Mouse (Mus musculus) MEL (cell line): ENCODE measurements around the gene Macrod2. TPM values are rescaled to one million over a fixed set of nuclear protein-coding genes. Genes with fewer than 3 reads are reported as not detected.

Experiments used
- DNase-seq: peaks from one replicate; pipeline ENCODE4 v3.0.0; 2011; ENCODE audit warnings: low read depth, low spot score
- H3K27ac ChIP-seq: 2 replicates; pipeline ENCODE4 v1.5.1; 2012; ENCODE audit warnings: low read depth, mild to moderate bottlenecking, control low read depth, low read length, moderate library complexity; ENCODE audit not compliant: control insufficient read depth
- H3K27me3 ChIP-seq, 2 experiments: fragments of 150-350 bp in 1 of 2; sonication (generic) in 1 of 2; 2 replicates each; pipeline ENCODE4 v1.6.1; 2012; ENCODE audit warnings: low read length in 2 of 2, mild to moderate bottlenecking in 2 of 2, improper control_type of control experiment in 1 of 2, moderate library complexity in 1 of 2; ENCODE audit not compliant: insufficient read depth in 2 of 2, control insufficient read depth in 1 of 2
- H3K36me3 ChIP-seq, 2 experiments: 2 replicates each; pipeline ENCODE4 v1.6.1; 2012 to 2014; ENCODE audit warnings: low read length in 2 of 2, improper control_type of control experiment in 1 of 2, inconsistent platforms in 1 of 2, mild to moderate bottlenecking in 1 of 2; ENCODE audit not compliant: insufficient read depth in 2 of 2, control insufficient read depth in 1 of 2
- H3K4me1 ChIP-seq, 2 experiments: fragments of 150-350 bp in 1 of 2; sonication (generic) in 1 of 2; 2 replicates each; pipeline ENCODE4 v1.6.1; 2012; ENCODE audit warnings: low read length in 2 of 2, improper control_type of control experiment in 1 of 2, mild to moderate bottlenecking in 1 of 2; ENCODE audit not compliant: insufficient read depth in 2 of 2, control insufficient read depth in 1 of 2
- H3K4me3 ChIP-seq, 2 experiments: fragments of 150-350 bp in 1 of 2; sonication (generic) in 1 of 2; 2 replicates each; pipeline ENCODE4 v1.5.1; 2012; ENCODE audit warnings: low read depth in 2 of 2, low read length in 2 of 2, mild to moderate bottlenecking in 2 of 2, moderate library complexity in 2 of 2, control low read depth in 1 of 2, improper control_type of control experiment in 1 of 2; ENCODE audit not compliant: control insufficient read depth in 1 of 2, insufficient read depth in 1 of 2
- H3K79me2 ChIP-seq: 2 replicates; pipeline ENCODE4 v1.6.1; 2012; ENCODE audit warnings: mild to moderate bottlenecking, low read length, moderate library complexity; ENCODE audit not compliant: control insufficient read depth, poor library complexity, insufficient read depth
- H3K9ac ChIP-seq: 2 replicates; pipeline ENCODE4 v1.6.1; 2012; ENCODE audit warnings: low read depth, mild to moderate bottlenecking, control low read depth, low read length, moderate library complexity; ENCODE audit not compliant: control insufficient read depth, poor library complexity, severe bottlenecking
- H3K9me3 ChIP-seq: fragments of 150-350 bp; sonication (generic); replicated peaks from 2 replicates; pipeline ENCODE4 v1.6.1; 2012; ENCODE audit warnings: mild to moderate bottlenecking, low read length, improper control_type of control experiment, moderate library complexity; ENCODE audit not compliant: insufficient read depth
- CHD2 ChIP-seq: IDR thresholded peaks from 2 replicates; pipeline ENCODE4 v1.6.1; 2011; ENCODE audit warnings: low read length, improper control_type of control experiment
- ELF1 ChIP-seq: IDR thresholded peaks from 2 replicates; pipeline ENCODE4 v1.6.1; 2014; ENCODE audit warnings: low read depth, mild to moderate bottlenecking, inconsistent platforms, low read length, improper control_type of control experiment, moderate library complexity
- ETS1 ChIP-seq: IDR thresholded peaks from 2 replicates; pipeline ENCODE4 v1.6.1; 2012; ENCODE audit warnings: low read depth, mild to moderate bottlenecking, inconsistent platforms, low read length, improper control_type of control experiment, moderate library complexity
- GATA1 ChIP-seq: IDR thresholded peaks from 2 replicates; pipeline ENCODE4 v1.6.1; 2011; ENCODE audit warnings: low read depth, low read length, improper control_type of control experiment
- HCFC1 ChIP-seq: IDR thresholded peaks from 2 replicates; pipeline ENCODE4 v1.6.1; 2012; ENCODE audit warnings: low read depth, mild to moderate bottlenecking, inconsistent platforms, low read length, improper control_type of control experiment, moderate library complexity
- JUND ChIP-seq: IDR thresholded peaks from 2 replicates; pipeline ENCODE4 v1.6.1; 2011; ENCODE audit warnings: low read depth, mild to moderate bottlenecking, improper control_type of control experiment, low read length
- KAT2A ChIP-seq: conservative IDR thresholded peaks from 2 replicates; pipeline ENCODE4 v1.6.1; 2012; ENCODE audit warnings: low read depth, low read length, improper control_type of control experiment, inconsistent platforms
- MAFK ChIP-seq: IDR thresholded peaks from 2 replicates; pipeline ENCODE4 v1.6.1; 2011; ENCODE audit warnings: low read depth, mild to moderate bottlenecking, low read length, improper control_type of control experiment, borderline replicate concordance
- MAX ChIP-seq: IDR thresholded peaks from 2 replicates; pipeline ENCODE4 v1.6.1; 2011; ENCODE audit warnings: low read length, improper control_type of control experiment
- MEF2A ChIP-seq: IDR thresholded peaks from 2 replicates; pipeline ENCODE4 v1.6.1; 2014; ENCODE audit warnings: low read depth, mild to moderate bottlenecking, inconsistent platforms, low read length, improper control_type of control experiment; ENCODE audit not compliant: poor library complexity, insufficient replicate concordance, severe bottlenecking; ENCODE audit errors: extremely low read depth
- MXI1 ChIP-seq: IDR thresholded peaks from 2 replicates; pipeline ENCODE4 v1.6.1; 2011; ENCODE audit warnings: mild to moderate bottlenecking, low read depth, low read length, improper control_type of control experiment
- NELFE ChIP-seq: IDR thresholded peaks from 2 replicates; pipeline ENCODE4 v1.6.1; 2011; ENCODE audit warnings: low read depth, low read length, improper control_type of control experiment
- POLR2AphosphoS2 ChIP-seq: IDR thresholded peaks from 2 replicates; pipeline ENCODE4 v1.6.1; 2011; ENCODE audit warnings: low read length, improper control_type of control experiment
- RCOR1 ChIP-seq: IDR thresholded peaks from 2 replicates; pipeline ENCODE4 v1.6.1; 2012; ENCODE audit warnings: low read depth, mild to moderate bottlenecking, inconsistent platforms, low read length, improper control_type of control experiment
- SIN3A ChIP-seq: IDR thresholded peaks from 2 replicates; pipeline ENCODE4 v1.6.1; 2012; ENCODE audit warnings: low read length, improper control_type of control experiment, inconsistent platforms
- SMC3 ChIP-seq: IDR thresholded peaks from 2 replicates; pipeline ENCODE4 v1.6.1; 2011; ENCODE audit warnings: low read depth, low read length, improper control_type of control experiment
- TAL1 ChIP-seq: IDR thresholded peaks from 2 replicates; pipeline ENCODE4 v1.6.1; 2012; ENCODE audit warnings: mild to moderate bottlenecking, inconsistent platforms, low read length, moderate library complexity, mixed read lengths
- TBP ChIP-seq: IDR thresholded peaks from 2 replicates; pipeline ENCODE4 v1.8.0; 2011; ENCODE audit warnings: low read depth, low read length, improper control_type of control experiment
- UBTF ChIP-seq: IDR thresholded peaks from 2 replicates; pipeline ENCODE4 v1.6.1; 2012; ENCODE audit warnings: low read depth, mild to moderate bottlenecking, inconsistent platforms, low read length, improper control_type of control experiment, moderate library complexity, borderline replicate concordance; ENCODE audit not compliant: insufficient read depth
- USF1 ChIP-seq: IDR thresholded peaks from 2 replicates; pipeline ENCODE4 v1.6.1; 2014; ENCODE audit warnings: low read depth, mild to moderate bottlenecking, inconsistent platforms, low read length, improper control_type of control experiment, moderate library complexity
- ZC3H11A ChIP-seq: IDR thresholded peaks from 2 replicates; pipeline ENCODE4 v1.6.1; 2012; ENCODE audit warnings: low read depth, mild to moderate bottlenecking, inconsistent platforms, low read length, improper control_type of control experiment
- ZMIZ1 ChIP-seq: IDR thresholded peaks from 2 replicates; pipeline ENCODE4 v1.6.1; 2012; ENCODE audit warnings: low read depth, mild to moderate bottlenecking, inconsistent platforms, low read length, improper control_type of control experiment, moderate library complexity
- ZNF384 ChIP-seq: IDR thresholded peaks from 2 replicates; pipeline ENCODE4 v1.6.1; 2012; ENCODE audit warnings: low read depth, mild to moderate bottlenecking, inconsistent platforms, low read length, improper control_type of control experiment
- polyA plus RNA-seq, 2 experiments: library from polyadenylated mRNA; stranded (reverse) in 1 of 2; unstranded in 1 of 2; fragments of >175 nt in 1 of 2; fragments of >200 nt in 1 of 2; gene quantifications; 2 replicates each; pipeline versions ENCODE4 v1.2.1 to v1.2.4; 2012; ENCODE audit warnings: low replicate concordance in 2 of 2, low read depth in 1 of 2; ENCODE audit not compliant: insufficient read length in 2 of 2, insufficient read depth in 1 of 2, missing spikeins in 1 of 2
- total RNA-seq: library from RNA; depleted of rRNA; stranded (reverse); fragments of 300-350 nt; gene quantifications from 2 replicates; pipeline ENCODE4 v1.2.3, GENCODE M21; 2012

Gene Macrod2
- total and polyA plus RNA-seq, 3 experiments, result not detected

DNA sequence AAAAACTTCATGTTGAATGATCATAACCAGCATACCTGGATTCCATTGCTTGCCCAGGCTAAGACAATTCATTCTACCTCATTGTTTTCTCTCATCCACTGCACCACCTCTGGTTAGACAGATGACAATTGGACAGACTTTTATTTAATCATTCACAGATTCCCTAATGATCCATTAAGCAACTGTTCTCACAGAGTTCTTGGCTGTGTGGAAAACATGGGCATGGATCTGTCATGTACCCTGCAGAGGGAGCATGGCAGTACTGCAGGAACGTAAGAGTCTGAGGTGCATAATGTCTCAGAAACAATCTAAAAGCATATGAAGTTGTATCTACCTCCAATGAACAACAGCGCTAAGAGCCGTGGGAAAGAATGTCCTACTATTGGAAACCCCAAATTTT lies 1110.3 kb downstream of the Macrod2 start:
- TF ChIP-seq SIN3A (no peak), TBP (no peak), GATA1 (no peak), ELF1 (no peak), SMC3 (no peak), ETS1 (no peak), USF1 (no peak), RCOR1 (no peak), MAFK (no peak), HCFC1 (no peak), POLR2AphosphoS2 (no peak), MXI1 (no peak), MAX (no peak), MEF2A (no peak), CHD2 (no peak), JUND (no peak), ZMIZ1 (no peak), TAL1 (no peak), KAT2A (no peak)
- H3K9ac ChIP-seq, result no peak overlapping the region
- no peaks in the 10 kb centered on the region for H3K27me3 ChIP-seq
- H3K27ac ChIP-seq, result no peak overlapping the region
- no peaks in the 10 kb centered on the region for H3K9me3 ChIP-seq
- H3K36me3 ChIP-seq, result no peaks in the 10 kb centered on the region
- H3K79me2 ChIP-seq, result no peaks in the 10 kb centered on the region
- DNase-seq, result no peak
- no peak overlapping the region for H3K4me3 ChIP-seq
- H3K4me1 ChIP-seq, result no peaks in the 10 kb centered on the region

DNA sequence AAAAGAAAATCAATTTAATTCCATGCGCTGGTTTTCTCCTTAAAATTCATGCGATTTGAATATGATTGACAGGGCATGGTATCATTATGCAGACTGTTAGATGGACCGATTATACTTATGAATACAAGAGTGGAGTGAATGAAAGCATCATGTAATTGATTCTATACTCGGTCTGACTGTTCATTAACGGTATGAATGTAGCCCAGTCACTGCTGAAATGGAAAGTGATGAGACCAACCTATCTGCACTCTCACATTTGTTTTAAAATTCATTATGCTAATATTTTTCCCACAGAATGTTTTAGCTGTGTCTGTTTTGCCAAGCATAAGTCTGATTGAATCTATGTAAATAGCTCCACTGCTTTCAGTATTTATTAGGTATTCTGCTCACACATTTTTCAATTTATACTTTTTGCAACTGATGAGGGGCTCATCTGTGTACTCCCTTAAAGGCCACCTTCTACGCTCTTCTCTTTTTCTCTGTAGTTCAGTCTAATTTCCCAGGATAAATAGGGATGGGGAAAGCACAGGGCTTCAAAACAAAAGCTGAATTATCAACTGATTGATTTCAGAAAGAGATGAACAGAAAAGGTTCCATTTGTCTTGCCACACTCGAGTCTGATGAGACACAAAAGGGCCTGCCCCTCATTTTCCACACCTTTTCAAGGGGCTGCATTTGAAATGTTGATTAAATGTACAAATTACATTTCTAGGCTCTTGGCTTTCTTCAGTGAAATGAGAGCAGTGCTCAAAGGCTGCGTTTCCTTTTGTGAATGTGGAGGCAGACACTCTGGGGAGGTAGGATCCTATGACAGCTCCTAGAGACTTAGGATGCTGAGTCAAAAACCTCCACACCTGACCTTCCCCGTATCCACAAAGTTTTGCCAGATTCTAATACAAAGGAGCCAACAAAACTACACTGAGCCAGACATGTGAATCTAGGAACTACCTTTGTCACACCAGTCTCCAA lies 1113.1 kb downstream of the Macrod2 start:
- Histone ChIP-seq H3K9ac (no peak overlapping the region), H3K79me2 (no peaks in the 10 kb centered on the region), H3K4me3 (no peak overlapping the region), H3K9me3 (no peaks in the 10 kb centered on the region), H3K4me1 (no peaks in the 10 kb centered on the region), H3K27ac (no peak overlapping the region), H3K36me3 (no peaks in the 10 kb centered on the region)
- DNase-seq, result no peak
- TF ChIP-seq JUND (no peak), SIN3A (no peak), ZNF384 (no peak), ZC3H11A (no peak), MAFK (no peak), NELFE (no peak), UBTF (no peak)
- TF ChIP-seq, all 39 proteins: peak for 0
- H3K27me3 ChIP-seq, result no peaks in the 10 kb centered on the region
